ENCODE assay signal across 8 mouse cellular contexts in the genomic region with DNA sequence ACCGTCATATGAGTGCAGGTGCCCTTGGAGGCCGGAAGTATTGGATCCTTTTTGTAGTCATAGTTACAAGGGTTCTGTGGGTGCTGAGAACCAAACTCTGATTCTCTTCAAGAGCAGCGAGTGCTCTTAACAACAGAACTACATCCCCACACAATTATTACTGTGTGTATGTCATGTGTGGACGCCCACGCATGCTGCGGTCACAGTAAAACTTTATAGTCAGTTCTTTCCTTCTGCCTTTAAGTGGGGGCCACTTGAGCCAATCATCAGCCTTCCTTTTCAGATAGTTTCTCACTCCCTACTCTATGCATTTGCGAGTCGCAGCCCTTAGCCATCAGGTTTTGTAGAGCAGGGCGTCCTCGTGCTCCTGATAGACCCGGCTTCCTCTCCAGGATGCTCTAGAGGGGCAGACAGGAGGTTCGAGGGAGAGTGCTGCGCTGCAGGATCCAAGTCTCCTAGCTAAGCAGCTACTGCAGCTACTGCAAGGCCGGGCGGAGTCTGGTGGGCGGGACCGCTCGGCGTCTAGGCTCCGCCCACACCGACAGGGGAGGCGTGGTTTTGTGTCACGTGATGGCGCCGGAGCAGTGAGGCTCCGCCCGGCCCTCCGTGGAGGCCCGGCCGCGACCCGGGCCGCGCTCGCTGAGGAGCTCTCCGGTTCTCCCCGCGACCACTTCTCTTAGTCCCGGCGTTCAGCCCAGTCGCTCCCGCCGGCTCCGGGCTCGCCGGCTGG. TPM values are rescaled to one million over a fixed set of nuclear protein-coding genes. Genes with fewer than 3 reads are reported as not detected.
DNase-seq lines count a peak whose midpoint lies in the region; ATAC-seq and TF ChIP-seq lines count a peak whose summit lies in the region.

Gene Cyth3 (plus strand): TSS at position 555 of the 730 bp plus-strand sequence.

- H3K79me3 ChIP-seq in C2C12 (ENCODE audit: low read depth), result peaks cover 32% of the 10 kb centered on the region

- ATAC-seq in heart, embryonic 12.5 days (ENCODE audit: insufficient number of reproducible peaks, low FRiP score), result peak; percentile 95
- peak; percentile 80 for ATAC-seq in liver, embryonic 12.5 days
- peak; percentile 88 for ATAC-seq in stomach, embryonic 15.5 days (ENCODE audit: insufficient read depth, low FRiP score, low read depth)

- H3K36me3 ChIP-seq in C2C12 (ENCODE audit: control insufficient read depth, insufficient read depth), result no peaks in the 10 kb centered on the region
- peaks cover 8% of the 10 kb centered on the region for H3K36me3 ChIP-seq in erythroblast, embryonic 14.5 days (ENCODE audit: control insufficient read depth)
- H3K36me3 ChIP-seq in heart, embryonic 12.5 days, result no peaks in the 10 kb centered on the region
- no peaks in the 10 kb centered on the region for H3K36me3 ChIP-seq in liver, embryonic 12.5 days
- H3K36me3 ChIP-seq in stomach, embryonic 15.5 days, result no peaks in the 10 kb centered on the region

- peak; percentile 97 for TF ChIP-seq POLR2A in brain, embryonic 14.5 days (IDR thresholded peaks at IDR 0.05; ENCODE audit: borderline replicate concordance, extremely low read depth, insufficient read depth, insufficient read length, poor library complexity, severe bottlenecking)

- H3K4me2 ChIP-seq in heart, embryonic 12.5 days, result peak within 1 kb of the TSS; percentile 92
- H3K4me2 ChIP-seq in liver, embryonic 12.5 days, result peak within 1 kb of the TSS; percentile 90
- peak within 1 kb of the TSS; percentile 70 for H3K4me2 ChIP-seq in stomach, embryonic 15.5 days

- 7% methylated on average over 46 of the region's 46 CpGs for WGBS in heart, embryonic 12.5 days
- 6% methylated on average over 46 of the region's 46 CpGs for WGBS in liver, embryonic 12.5 days (ENCODE audit: insufficient replicate concordance)
- 7% methylated on average over 46 of the region's 46 CpGs for WGBS in stomach, embryonic 15.5 days

- H3K9ac ChIP-seq in heart, embryonic 12.5 days, result peak within 1 kb of the TSS; percentile 92
- peak within 1 kb of the TSS; percentile 100 for H3K9ac ChIP-seq in liver, embryonic 12.5 days
- H3K9ac ChIP-seq in stomach, embryonic 15.5 days, result peak within 1 kb of the TSS; percentile 82

- DNase-seq in brain, embryonic 14.5 days (ENCODE audit: low read depth), result peak; percentile 96
- peak; percentile 98 for DNase-seq in kidney, postnatal 10 days
- peak; percentile 93 to 94 for DNase-seq in natural killer cell, adult 2 months (ENCODE audit: low spot score in 2 of 2)

- peak within 1 kb of the TSS; percentile 72 for H3ac ChIP-seq in C2C12 (ENCODE audit: control insufficient read depth, insufficient read length, low read depth)

- TF ChIP-seq CTCF in C2C12 (IDR thresholded peaks at IDR 0.05; ENCODE audit: control insufficient read depth, insufficient read depth, insufficient read length), result no peak
- no peak for TF ChIP-seq CTCF in brain, embryonic 14.5 days (IDR thresholded peaks at IDR 0.05; ENCODE audit: borderline replicate concordance, extremely low read depth, insufficient read depth, insufficient read length)

- H3K27ac ChIP-seq in heart, embryonic 12.5 days (ENCODE audit: poor library complexity, severe bottlenecking), result peak within 1 kb of the TSS; percentile 79
- peak within 1 kb of the TSS; percentile 96 for H3K27ac ChIP-seq in liver, embryonic 12.5 days
- peak within 1 kb of the TSS; percentile 83 for H3K27ac ChIP-seq in stomach, embryonic 15.5 days

- H3K27me3 ChIP-seq in C2C12 (ENCODE audit: control insufficient read depth, insufficient read depth, insufficient read length), result no peaks in the 10 kb centered on the region
- no peaks in the 10 kb centered on the region for H3K27me3 ChIP-seq in erythroblast, embryonic 14.5 days (ENCODE audit: control insufficient read depth)
- H3K27me3 ChIP-seq in heart, embryonic 12.5 days (replicated peaks), result no peaks in the 10 kb centered on the region
- no peaks in the 10 kb centered on the region for H3K27me3 ChIP-seq in liver, embryonic 12.5 days (replicated peaks)
- no peaks in the 10 kb centered on the region for H3K27me3 ChIP-seq in stomach, embryonic 15.5 days (replicated peaks)

- H3K9me3 ChIP-seq in erythroblast, embryonic 14.5 days (ENCODE audit: control insufficient read depth, low read length), result no peaks in the 10 kb centered on the region
- no peaks in the 10 kb centered on the region for H3K9me3 ChIP-seq in heart, embryonic 12.5 days (replicated peaks)
- H3K9me3 ChIP-seq in liver, embryonic 12.5 days (replicated peaks), result no peaks in the 10 kb centered on the region
- H3K9me3 ChIP-seq in stomach, embryonic 15.5 days, result no peaks in the 10 kb centered on the region

- peaks cover 80% of the 10 kb centered on the region for H3K4me1 ChIP-seq in erythroblast, embryonic 14.5 days (ENCODE audit: control insufficient read depth)
- H3K4me1 ChIP-seq in heart, embryonic 12.5 days (replicated peaks), result peaks cover 56% of the 10 kb centered on the region
- H3K4me1 ChIP-seq in liver, embryonic 12.5 days, result peaks cover 83% of the 10 kb centered on the region
- peaks cover 26% of the 10 kb centered on the region for H3K4me1 ChIP-seq in stomach, embryonic 15.5 days

- peak within 1 kb of the TSS; percentile 72 for H3K4me3 ChIP-seq in C2C12 (ENCODE audit: insufficient read depth, poor library complexity, severe bottlenecking)
- peak within 1 kb of the TSS; percentile 100 for H3K4me3 ChIP-seq in erythroblast, embryonic 14.5 days (replicated peaks)
- H3K4me3 ChIP-seq in heart, embryonic 12.5 days, result peak within 1 kb of the TSS; percentile 94
- H3K4me3 ChIP-seq in liver, embryonic 12.5 days, result peak within 1 kb of the TSS; percentile 99
- H3K4me3 ChIP-seq in stomach, embryonic 15.5 days (replicated peaks), result peak within 1 kb of the TSS; percentile 83

- peaks cover 48% of the 10 kb centered on the region for H3K79me2 ChIP-seq in C2C12 (ENCODE audit: control insufficient read depth, insufficient read depth)

TF ChIP-seq in C2C12, 6 proteins besides CTCF, POLR2A, EP300 and RAD21:
- no peak for TF ChIP-seq FOSL1 (IDR thresholded peaks at IDR 0.05; ENCODE audit: insufficient read depth, low read length, poor library complexity, severe bottlenecking)
- peak; percentile 72 for TF ChIP-seq MAX (IDR thresholded peaks at IDR 0.05)
- peak; percentile 97 for TF ChIP-seq USF1 (IDR thresholded peaks at IDR 0.05; ENCODE audit: low read depth)
TF ChIP-seq in C2C12: peak in this region for 2.

RNA-seq across cellular contexts. Expression of gene Cyth3, which starts in this region (rescaled TPM):
- 23.9 TPM for polyA plus RNA-seq in C2C12 (2012; fragmentation: generic; extraction: Trizol)
- 30.0 and 35.3 TPM in 2 replicates for polyA plus RNA-seq in brain, embryonic 14.5 days (2012; rRNA removed)
- polyA plus RNA-seq in erythroblast, embryonic 14.5 days (2012), result 2.5 and 3.2 TPM in 2 replicates
- 41.8 and 41.9 TPM in 2 replicates for polyA plus RNA-seq in heart, embryonic 12.5 days (2016; fragmentation: Nextera tagmentation; extraction: Ambion mirVana)
- polyA plus RNA-seq in liver, embryonic 12.5 days (2016; fragmentation: Nextera tagmentation; extraction: Ambion mirVana), result 46.0 and 47.7 TPM in 2 replicates
- 49.8 and 53.9 TPM in 2 replicates for polyA plus RNA-seq in stomach, embryonic 15.5 days (2015; fragmentation: Nextera tagmentation; extraction: Ambion mirVana)

Comparison
In these comparisons a context has a peak if more than half of its experiments do, and no peak if none do; other contexts are left out.
1. Peak in every context shown above with its lines: DNase-seq, ATAC-seq, H3K4me3 ChIP-seq and H3K27ac ChIP-seq.